Mouse (Mus musculus) stomach, postnatal 0 days (tissue): ENCODE results near the gene Dhx34.

ENCODE experiments used
- CTCF ChIP-seq: IDR thresholded peaks from 2 replicates; pipeline ENCODE4 v1.5.1; 2016; ENCODE audit warnings: antibody characterized with exemption, low read depth, mild to moderate bottlenecking, moderate library complexity
- EP300 ChIP-seq: optimal IDR thresholded peaks from 2 replicates; pipeline ENCODE3; 2016; ENCODE audit warnings: antibody characterized with exemption

- TF ChIP-seq CTCF (no peak), EP300 (no peak)
Observed at GRCm38 (mm10) chr7:16193702-16194101, 28.1 kb downstream of the Dhx34 start.
